Mouse (Mus musculus) spleen, postnatal 14 days (tissue): ENCODE measurements around the gene Senp6.
"Not testable (repeated sequence)": the region's sequence is repeated elsewhere in the genome, so short reads cannot be mapped to it uniquely, and the experiment has no call there.

ENCODE experiments used
- DNase-seq, 2 experiments: peaks; one replicate each; pipeline ENCODE4 v3.0.0; 2021 to 2022; ENCODE audit warnings: low spot score in 2 of 2

The Senp6 gene

DNA sequence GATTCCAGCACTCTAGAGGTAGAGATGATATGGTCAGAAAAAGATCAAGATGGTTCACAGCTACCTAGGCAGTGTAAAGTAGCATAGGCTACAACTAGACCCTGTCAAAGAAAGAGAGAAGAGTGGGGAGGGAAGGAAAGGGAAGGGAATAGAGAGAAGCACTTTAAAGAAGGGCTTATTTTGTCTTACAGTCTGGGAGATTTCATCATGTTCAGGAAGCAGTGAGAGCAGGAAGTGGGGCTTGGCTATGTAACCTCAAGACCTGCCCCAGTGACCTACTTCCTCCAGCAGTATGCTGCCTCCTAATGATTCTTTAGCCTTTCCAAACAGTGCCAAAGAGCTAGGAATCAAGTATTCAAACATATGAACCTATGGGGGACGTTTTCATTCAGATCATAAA is 14.2 kb downstream of the Senp6 start:
- no peak for DNase-seq

- no peak for DNase-seq
Observed at GRCm38 (mm10) chr9:80084429-80085092, 17.9 kb downstream of the Senp6 start.

- DNase-seq, result no peak
Observed at GRCm38 (mm10) chr9:80085665-80086064, 19.0 kb downstream of the Senp6 start.

DNA sequence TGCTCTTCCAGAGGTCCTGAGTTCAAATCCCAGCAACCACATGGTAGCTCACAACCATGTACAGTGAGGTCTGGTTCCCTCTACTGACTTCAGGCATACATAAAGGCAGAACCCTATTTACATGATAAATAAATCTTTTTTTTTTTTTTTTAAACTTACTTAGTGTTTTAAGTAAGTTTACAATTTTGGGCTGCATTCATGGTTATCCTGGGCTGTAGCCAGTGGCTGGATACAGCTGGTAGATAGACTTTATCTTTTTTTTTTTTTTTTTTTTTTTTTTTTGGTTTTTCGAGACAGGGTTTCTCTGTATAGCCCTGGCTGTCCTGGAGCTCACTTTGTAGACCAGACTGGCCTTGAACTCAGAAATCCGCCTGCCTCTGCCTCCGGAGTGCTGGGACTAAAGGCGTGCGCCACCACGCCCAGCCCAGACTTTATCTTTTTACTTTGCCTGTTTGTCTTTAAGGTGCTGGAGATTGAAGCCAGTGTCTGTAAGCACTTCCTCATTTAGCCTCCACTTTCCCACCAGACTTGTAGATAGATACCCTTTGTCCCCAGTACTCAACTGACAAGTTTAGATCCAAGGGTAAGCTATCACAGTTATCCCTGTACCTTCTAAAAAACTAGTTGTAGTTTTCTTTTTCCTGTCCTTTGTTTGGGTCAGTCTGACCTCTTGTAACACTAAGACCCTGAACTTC is 19.7 kb downstream of the Senp6 start:
- not testable (repeated sequence) for DNase-seq

GRCm38 (mm10) chr9:80089409-80089808 is 22.7 kb downstream of the Senp6 start:
- DNase-seq, result no peak

DNA sequence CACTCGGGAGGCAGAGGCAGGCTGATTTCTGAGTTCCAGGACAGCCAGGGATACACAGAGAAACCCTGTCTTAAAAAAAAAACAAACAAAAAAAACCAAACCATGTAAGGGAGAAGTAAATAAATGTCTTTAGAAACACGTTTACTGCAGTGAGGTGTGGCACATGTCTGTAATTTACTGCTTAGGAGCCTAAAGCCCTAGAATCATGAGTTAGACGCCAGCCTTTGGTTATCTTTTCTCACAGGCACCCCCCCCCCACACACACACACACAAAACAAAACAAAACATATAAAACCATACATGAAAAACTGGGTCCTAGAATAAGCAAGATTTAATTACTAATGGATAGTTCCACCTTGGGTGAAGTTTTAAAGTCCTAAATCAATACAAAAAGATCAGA is 29.6 kb downstream of the Senp6 start:
- no peak for DNase-seq

DNA sequence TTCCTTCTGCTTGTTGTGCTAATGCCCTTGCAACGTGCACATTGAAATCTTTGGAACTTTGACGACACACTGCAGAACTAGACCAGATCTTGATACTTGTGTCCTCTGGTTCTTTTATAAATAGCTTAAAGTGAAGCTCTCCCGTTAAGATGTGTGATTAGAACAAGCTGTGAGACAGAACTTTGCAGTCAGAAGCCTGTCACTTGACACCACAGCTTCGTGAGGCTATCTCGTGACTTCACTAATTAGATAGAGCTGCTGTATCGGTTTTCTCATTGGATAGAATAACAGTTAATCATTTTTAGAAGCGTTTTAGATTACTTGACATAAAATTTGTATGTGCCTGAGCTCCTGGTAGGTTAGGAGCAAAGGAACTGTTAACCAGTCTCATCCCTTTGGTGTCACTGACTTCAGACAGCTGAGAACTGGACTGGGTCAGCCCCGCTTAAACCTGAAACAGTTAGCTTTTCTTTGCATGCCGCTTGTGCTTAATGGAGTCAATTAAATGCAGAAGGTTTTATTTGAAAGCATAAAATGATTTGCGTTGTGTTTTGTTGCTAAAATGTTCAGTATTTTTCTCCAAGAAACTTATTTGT is 79.4 kb downstream of the Senp6 start:
- DNase-seq, result no peak

GRCm38 (mm10) chr9:80149594-80149993 is 82.9 kb downstream of the Senp6 start:
- DNase-seq, result no peak

GRCm38 (mm10) chr9:80155277-80155676 is 88.6 kb downstream of the Senp6 start:
- no peak for DNase-seq

- DNase-seq, result no peak
Observed at GRCm38 (mm10) chr9:80156780-80157179, 90.1 kb downstream of the Senp6 start.

DNA sequence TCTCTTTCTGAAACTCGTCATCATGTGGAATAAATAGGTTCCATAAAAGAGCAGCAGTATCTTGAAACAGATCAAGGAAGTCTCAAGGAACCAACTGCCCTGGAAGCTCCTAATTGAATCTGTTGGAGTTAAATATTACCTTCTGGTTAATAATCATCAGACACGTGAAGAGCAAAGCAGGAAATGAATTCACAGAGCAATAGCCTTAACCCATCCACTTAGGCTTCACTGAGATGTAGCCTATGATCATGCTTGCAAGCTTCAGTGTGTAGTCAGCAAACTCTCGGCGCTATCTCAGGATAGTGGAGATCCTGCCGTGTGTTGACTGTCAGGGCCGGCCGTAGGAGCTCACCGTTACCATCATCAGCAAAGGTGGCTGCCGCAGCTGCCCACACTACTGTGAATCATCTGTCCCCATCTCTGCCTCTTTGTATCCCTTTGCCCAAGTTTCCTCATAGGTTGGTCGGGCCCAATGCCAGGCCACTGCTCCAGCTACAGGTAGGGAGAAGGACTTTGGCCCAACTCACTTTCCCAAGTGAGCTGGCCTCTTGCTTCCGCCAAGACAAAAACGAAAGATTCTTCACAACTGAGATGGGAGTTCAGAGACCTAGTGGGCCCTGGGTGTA is 91.2 kb downstream of the Senp6 start:
- no peak for DNase-seq

- no peak for DNase-seq
Observed at GRCm38 (mm10) chr9:80158937-80159336, 92.2 kb downstream of the Senp6 start.

DNA sequence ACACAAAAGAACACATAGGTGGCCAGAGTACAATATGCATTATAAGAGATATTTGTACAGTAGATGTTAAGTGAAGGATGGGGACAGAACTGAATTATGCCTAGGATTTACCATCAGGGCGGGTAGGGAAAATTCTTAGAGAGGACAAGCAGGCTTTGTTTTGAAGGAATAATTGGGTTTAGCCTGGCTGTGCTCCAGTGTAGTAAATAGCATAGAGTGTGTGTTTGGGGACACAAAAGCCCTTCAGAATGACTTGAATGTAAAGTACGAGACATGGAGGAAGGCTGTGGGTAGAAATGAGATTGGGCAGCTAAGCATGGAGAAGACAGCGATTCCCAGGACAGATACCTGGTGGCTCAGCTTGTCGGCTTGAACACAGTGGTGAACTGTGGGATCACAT is 94.7 kb downstream of the Senp6 start:
- DNase-seq, result no peak

DNA sequence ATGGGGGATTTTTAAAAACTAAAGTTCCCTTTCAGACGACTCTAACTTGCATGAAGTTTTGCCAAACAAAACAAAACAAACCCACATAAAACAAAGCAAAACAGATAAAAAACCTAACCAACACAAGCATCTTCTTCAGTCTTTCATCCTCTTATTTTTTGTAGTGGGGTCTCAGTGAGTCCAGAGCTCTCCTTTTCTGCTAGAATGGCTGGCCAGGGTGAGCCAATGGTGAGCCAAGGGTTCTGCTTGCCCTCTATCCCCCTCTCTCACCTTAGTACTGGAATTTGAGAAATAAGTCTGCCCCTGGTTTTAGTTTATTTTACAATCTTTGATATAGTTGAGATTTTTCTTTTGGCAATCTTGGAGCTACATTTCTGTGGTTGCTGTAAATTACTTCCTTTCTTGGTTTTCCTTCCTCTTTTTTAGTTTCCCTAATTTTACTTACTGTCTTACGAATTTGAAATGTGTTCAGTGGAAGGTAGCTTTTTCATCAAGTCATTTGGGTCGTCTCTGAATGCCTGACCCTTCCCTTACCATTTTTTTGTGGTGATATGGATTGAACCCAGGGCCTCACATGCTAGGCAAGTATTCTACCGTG is 96.5 kb downstream of the Senp6 start:
- DNase-seq, result no peak

GRCm38 (mm10) chr9:80164191-80164590 is 97.5 kb downstream of the Senp6 start:
- DNase-seq, result no peak

DNA sequence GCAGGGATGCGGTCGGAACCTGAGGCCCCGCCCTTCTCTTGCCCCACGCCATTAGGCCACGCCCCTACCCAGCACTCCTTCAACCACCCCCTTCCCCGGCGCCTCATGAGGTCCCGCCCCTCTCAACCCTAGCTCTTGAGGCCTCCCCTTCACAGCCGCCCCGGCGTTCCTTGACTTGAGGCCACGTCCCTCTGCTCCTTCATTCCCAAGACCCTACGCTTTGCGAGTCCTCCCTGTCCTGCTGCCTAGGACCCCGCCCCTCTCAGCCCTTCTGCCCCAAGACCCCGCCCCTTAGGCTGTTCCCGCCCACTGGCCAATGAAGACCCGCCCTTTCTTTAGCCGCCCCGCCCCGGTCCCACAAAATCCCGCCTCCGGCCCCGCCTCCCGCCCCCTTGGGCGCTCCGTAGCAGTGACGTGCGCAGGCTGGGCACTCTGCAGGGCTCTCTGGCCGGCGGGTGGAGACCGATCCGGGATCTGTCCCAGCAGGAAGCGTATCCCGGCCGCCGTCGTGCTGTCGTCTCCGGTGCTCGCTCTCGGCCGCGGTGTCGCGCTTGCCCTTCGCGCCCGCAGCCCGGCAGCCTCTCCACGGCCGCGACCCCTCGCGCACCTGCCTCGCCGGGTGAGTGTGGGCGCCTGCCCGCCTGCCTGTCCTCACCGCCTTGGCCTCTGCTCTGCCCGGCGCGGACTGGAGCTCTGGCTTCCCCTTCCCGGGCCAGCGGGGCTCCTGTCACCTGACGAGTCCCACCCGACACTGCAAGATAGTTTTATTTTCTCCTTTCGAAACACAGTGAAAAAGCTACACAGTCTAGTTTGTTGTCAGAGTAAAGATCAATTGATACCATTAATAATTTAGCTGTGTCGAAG is 98.1 kb downstream of the Senp6 start, which contains the start of gene Myo6:
Myo6 (plus strand) TSS at position 421 of the 864 bp plus-strand sequence.
- DNase-seq, result peak; percentile 77 to 81

GRCm38 (mm10) chr9:80165690-80166089 is 99.0 kb downstream of the Senp6 start:
- DNase-seq, result no peak

DNA sequence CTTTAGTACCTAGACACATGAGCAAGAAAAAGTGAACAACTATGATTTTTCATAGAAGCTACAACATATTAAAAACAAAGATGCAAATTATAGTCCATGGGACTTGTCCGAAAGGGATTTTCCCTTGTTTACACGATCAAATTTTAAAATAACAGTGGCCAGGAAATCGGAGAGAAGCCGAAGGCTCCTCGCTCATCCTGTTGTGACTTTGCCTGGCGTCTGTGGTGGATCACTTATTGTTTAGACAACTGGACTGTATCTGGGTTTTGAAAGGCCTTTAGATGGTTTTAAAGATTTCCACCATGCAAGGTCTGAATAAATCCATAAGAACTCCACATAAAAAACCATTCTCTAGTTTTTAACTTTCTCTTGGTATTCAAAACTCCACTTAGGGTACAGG is 99.7 kb downstream of the Senp6 start:
- DNase-seq, result no peak

DNA sequence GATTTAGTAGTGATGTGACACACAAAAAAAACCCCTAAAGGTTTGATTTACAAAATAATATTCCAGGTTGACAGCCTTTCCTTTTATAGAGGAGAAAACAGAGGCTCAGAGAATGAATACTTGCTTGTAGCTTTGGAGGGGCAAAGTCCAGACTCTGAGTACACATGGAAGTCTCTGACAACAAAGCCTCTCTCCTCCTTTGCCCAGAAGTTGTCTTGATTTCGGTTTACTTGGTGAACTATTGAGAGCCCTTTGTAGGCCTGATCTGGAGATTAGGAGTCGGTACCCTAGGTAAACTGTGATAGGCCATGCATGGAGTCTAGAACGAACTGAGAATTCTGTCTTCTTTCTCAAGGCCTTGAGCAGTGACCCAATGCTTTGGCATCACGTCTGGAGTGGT is 100.4 kb downstream of the Senp6 start:
- DNase-seq, result no peak

GRCm38 (mm10) chr9:80169551-80169950 is 102.8 kb downstream of the Senp6 start:
- DNase-seq, result no peak

- DNase-seq, result no peak
Observed at GRCm38 (mm10) chr9:80171241-80171640, 104.5 kb downstream of the Senp6 start.
